ENCODE assay signal across 1 mouse cellular context in the genomic region with DNA sequence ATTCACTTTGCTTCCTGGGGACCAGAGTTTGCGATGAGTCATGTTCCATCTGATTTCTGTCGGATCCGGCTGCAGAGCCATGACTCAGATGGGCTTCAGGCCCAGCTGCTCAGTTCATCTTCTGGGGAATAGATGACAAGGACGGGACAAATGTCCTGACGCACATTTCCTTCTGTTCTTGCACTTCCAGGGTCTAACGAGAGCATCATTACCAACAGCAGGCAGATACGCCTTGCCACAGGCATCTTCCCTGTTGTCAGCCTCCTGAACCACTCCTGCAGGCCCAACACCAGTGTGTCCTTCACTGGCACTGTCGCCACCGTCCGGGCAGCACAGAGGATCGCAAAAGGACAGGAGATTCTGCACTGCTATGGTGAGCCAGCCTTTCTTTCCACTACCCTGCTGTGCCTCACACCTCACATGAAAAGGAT.
TF ChIP-seq lines count a peak whose summit lies in the region.

No protein-coding gene starts in this region.

TF ChIP-seq in MEL, 35 proteins besides CTCF, POLR2A, EP300 and RAD21 (continued from another document):
- no peak for TF ChIP-seq GABPA (IDR thresholded peaks at IDR 0.05; ENCODE audit: low read depth, low read length)
TF ChIP-seq in MEL: peak in this region for 0.
